Mouse (Mus musculus) C2C12 (cell line): Measurements from ENCODE around the gene Sec61a2.

Experiments
- CTCF ChIP-seq: IDR thresholded peaks from one replicate; pipeline ENCODE4 v1.5.1; 2011; ENCODE audit not compliant: control insufficient read depth, insufficient read depth, insufficient read length
- MAX ChIP-seq: IDR thresholded peaks from one replicate; pipeline ENCODE4 v1.6.1; 2011; ENCODE audit warnings: mild to moderate bottlenecking, control low read depth
- MYOD1 ChIP-seq: IDR thresholded peaks from one replicate; pipeline ENCODE4 v1.6.1; 2011; ENCODE audit warnings: low read depth; ENCODE audit not compliant: control insufficient read depth, insufficient read length
- MYOG ChIP-seq: IDR thresholded peaks from one replicate; pipeline ENCODE4 v1.6.1; 2011; ENCODE audit not compliant: control insufficient read depth, insufficient read length; ENCODE audit errors: extremely low read depth

DNA sequence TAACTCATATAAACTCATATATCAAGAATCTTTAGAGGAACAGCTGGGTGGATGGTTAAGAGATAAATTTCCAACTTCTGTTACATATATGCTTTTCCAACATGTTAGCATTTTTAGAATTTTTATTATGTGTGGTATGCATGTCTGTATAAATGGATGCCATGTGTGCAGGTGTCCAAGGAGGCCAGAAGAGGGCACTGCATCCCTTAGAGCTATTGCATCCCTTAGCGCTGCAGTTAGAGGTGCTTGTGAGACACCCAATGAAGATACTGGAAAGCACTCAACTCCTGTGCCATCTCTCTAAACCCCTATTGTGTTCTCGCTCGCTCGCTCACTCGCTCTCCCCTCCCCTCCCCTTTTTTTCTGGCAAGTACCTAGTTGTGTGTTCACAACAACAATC lies 4.9 kb upstream of the Sec61a2 start:
- TF ChIP-seq MAX (no peak), CTCF (peak; percentile 31), MYOD1 (no peak), MYOG (no peak)
